Mouse (Mus musculus): ENCODE results near the gene Ccdc141. TPM values are rescaled to one million over a fixed set of nuclear protein-coding genes. Genes with fewer than 3 reads are reported as not detected.

The Ccdc141 gene
- polyA plus RNA-seq, 3 experiments from 2014 or later = 1.1 to 2.9 (median 1.1) TPM

GRCm38 (mm10) chr2:76970669-76971068, 199.8 kb downstream of the Ccdc141 start:
- ATAC-seq = no peak

- no peak for ATAC-seq
Measured at GRCm38 (mm10) chr2:76970204-76970603, 200.2 kb downstream of the Ccdc141 start.

- no peak for ATAC-seq
Measured at GRCm38 (mm10) chr2:76969637-76970036, 200.8 kb downstream of the Ccdc141 start.

- ATAC-seq = no peak
Measured at GRCm38 (mm10) chr2:76968919-76969318, 201.5 kb downstream of the Ccdc141 start.

- ATAC-seq = no peak
Measured at GRCm38 (mm10) chr2:76966582-76966981, 203.9 kb downstream of the Ccdc141 start.

- no peak for ATAC-seq
Measured at GRCm38 (mm10) chr2:76966013-76966412, 204.4 kb downstream of the Ccdc141 start.

- no peak for ATAC-seq
Measured at GRCm38 (mm10) chr2:76965542-76965941, 204.9 kb downstream of the Ccdc141 start.

GRCm38 (mm10) chr2:76962045-76962432, 208.4 kb downstream of the Ccdc141 start:
- ATAC-seq = no peak

- no peak for ATAC-seq
Measured at GRCm38 (mm10) chr2:76961420-76962044, 208.9 kb downstream of the Ccdc141 start.

Other genes with a start within 250 kb of the Ccdc141 start
- 10 to 100 TPM in 1 of 3 experiments, 1 to 10 TPM in 2; 7.6 to 14.9 (median 9.0) TPM for gene Ttn, start 188.1 kb downstream of the Ccdc141 start, polyA plus RNA-seq (2017; shearing (Covaris generic))
- gene Sestd1, start 110.0 kb upstream of the Ccdc141 start, polyA plus RNA-seq (2017; shearing (Covaris generic)) = under 1 TPM in 2 of 3 experiments, not detected in 1; 0.05 to 0.33 TPM